Mouse (Mus musculus): Measurements from ENCODE around the gene Rad9a. TPM values are rescaled to one million over a fixed set of nuclear protein-coding genes. Genes with fewer than 3 reads are reported as not detected.

Rad9a gene
- total and polyA plus RNA-seq, 3 experiments, result 21.3 to 37.9 TPM; not detected in 1

GRCm38 (mm10) chr19:4206971-4207370 lies 5.5 kb upstream of the Rad9a start (continued):
- no peak for TF ChIP-seq ELF1 (IDR thresholded peaks at IDR 0.05; ENCODE audit: low read depth, low read length)
- no peak for TF ChIP-seq TBP (IDR thresholded peaks at IDR 0.05; ENCODE audit: low read depth, low read length)
- TF ChIP-seq POLR2AphosphoS5 (IDR thresholded peaks at IDR 0.05; ENCODE audit: borderline replicate concordance, low read depth, low read length), result no peak
- peak; percentile 96 for TF ChIP-seq RAD21 (IDR thresholded peaks at IDR 0.05; ENCODE audit: low read depth, low read length)
- TF ChIP-seq USF2 (IDR thresholded peaks at IDR 0.05; ENCODE audit: borderline replicate concordance in 1 of 2, insufficient read depth in 1 of 2, low read depth in 1 of 2, low read length in 2 of 2), result no peak
- no peak for TF ChIP-seq TAL1 (IDR thresholded peaks at IDR 0.05; ENCODE audit: low read length)
- TF ChIP-seq MEF2A (IDR thresholded peaks at IDR 0.05; ENCODE audit: extremely low read depth, insufficient replicate concordance, low read depth, low read length, poor library complexity, severe bottlenecking), result no peak
- no peak for TF ChIP-seq ZMIZ1 (IDR thresholded peaks at IDR 0.05; ENCODE audit: low read depth, low read length)
- TF ChIP-seq SIN3A (IDR thresholded peaks at IDR 0.05; ENCODE audit: low read length), result peak; percentile 47; the same call in 1 of the 2 replicates
- no peak for TF ChIP-seq ZKSCAN1 (IDR thresholded peaks at IDR 0.05; ENCODE audit: low read depth, low read length)
- peak; percentile 94 for TF ChIP-seq SMC3 (IDR thresholded peaks at IDR 0.05; ENCODE audit: low read depth, low read length)
- no peak for TF ChIP-seq TCF12 (IDR thresholded peaks at IDR 0.05; ENCODE audit: low read depth, low read length)
- no peak for TF ChIP-seq USF1 (IDR thresholded peaks at IDR 0.05; ENCODE audit: low read depth, low read length)
- TF ChIP-seq BHLHE40 (IDR thresholded peaks at IDR 0.05; ENCODE audit: borderline replicate concordance, low read depth, low read length), result 0 out of 2 replicates have a peak, but pooled peaks have one; percentile 11
- TF ChIP-seq ZNF384 (IDR thresholded peaks at IDR 0.05; ENCODE audit: low read depth, low read length), result no peak
- TF ChIP-seq ZC3H11A (IDR thresholded peaks at IDR 0.05; ENCODE audit: low read depth, low read length), result peak; percentile 94
- TF ChIP-seq CHD1 (IDR thresholded peaks at IDR 0.05; ENCODE audit: low read depth, low read length), result no peak
- no peak for TF ChIP-seq JUND (IDR thresholded peaks at IDR 0.05; ENCODE audit: low read depth, low read length)
- TF ChIP-seq POLR2AphosphoS2 (IDR thresholded peaks at IDR 0.05; ENCODE audit: low read length), result no peak
- no peak for TF ChIP-seq MAX (IDR thresholded peaks at IDR 0.05; ENCODE audit: low read length)
- no peak for TF ChIP-seq MAFK (IDR thresholded peaks at IDR 0.05; ENCODE audit: borderline replicate concordance, low read depth, low read length)
- no peak for TF ChIP-seq CHD2 (IDR thresholded peaks at IDR 0.05; ENCODE audit: low read length)

DNA sequence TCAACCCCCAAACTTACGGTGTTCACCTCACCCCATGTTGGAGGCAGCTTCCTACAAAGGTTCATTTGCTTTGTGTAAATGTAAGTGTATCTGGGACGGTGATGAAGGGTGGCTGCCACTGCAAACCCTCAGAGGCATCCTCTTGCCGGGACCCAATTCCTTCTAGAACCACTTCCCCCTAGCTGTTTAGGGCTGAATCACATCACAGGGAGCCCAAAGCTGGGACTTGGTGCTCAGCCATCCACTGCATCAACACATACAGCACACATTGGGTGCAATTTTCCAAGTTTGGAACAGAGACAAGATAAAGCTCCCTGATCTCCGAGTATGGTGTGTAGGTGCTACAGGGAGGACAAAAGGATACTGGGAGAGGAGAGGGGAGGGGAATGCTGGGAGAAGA lies 3.4 kb upstream of the Rad9a start:
- H3K36me3 ChIP-seq (ENCODE audit: control insufficient read depth in 1 of 2, insufficient read depth in 2 of 2, low read length in 2 of 2), result peaks cover 0 to 28% of the 10 kb centered on the region in 2 experiments; a peak in 2 of 4 replicates
- H3K9ac ChIP-seq (ENCODE audit: control insufficient read depth, low read depth, low read length, poor library complexity, severe bottlenecking), result no peak overlapping the region
- H3K9me3 ChIP-seq (replicated peaks; ENCODE audit: insufficient read depth, low read length), result no peaks in the 10 kb centered on the region
- H3K4me1 ChIP-seq (ENCODE audit: control insufficient read depth in 1 of 2, insufficient read depth in 2 of 2, low read length in 2 of 2), result peaks cover 9 to 41% of the 10 kb centered on the region in 2 experiments
- no peak overlapping the region for H3K4me3 ChIP-seq (ENCODE audit: control insufficient read depth in 1 of 2, insufficient read depth in 1 of 2, low read depth in 2 of 2, low read length in 2 of 2)
- TF ChIP-seq GATA1 (IDR thresholded peaks at IDR 0.05; ENCODE audit: low read depth, low read length), result no peak
- H3K27ac ChIP-seq (ENCODE audit: control insufficient read depth, low read depth, low read length), result no peak overlapping the region
- DNase-seq (ENCODE audit: low read depth, low spot score), result no peak
- H3K27me3 ChIP-seq (ENCODE audit: control insufficient read depth in 1 of 2, insufficient read depth in 2 of 2, low read length in 2 of 2), result no peaks in the 10 kb centered on the region
- H3K79me2 ChIP-seq (ENCODE audit: control insufficient read depth, insufficient read depth, low read length, poor library complexity), result peaks cover 16% of the 10 kb centered on the region
